Comparison of ENCODE assay signal across 1 mouse cellular context in the genomic region with DNA sequence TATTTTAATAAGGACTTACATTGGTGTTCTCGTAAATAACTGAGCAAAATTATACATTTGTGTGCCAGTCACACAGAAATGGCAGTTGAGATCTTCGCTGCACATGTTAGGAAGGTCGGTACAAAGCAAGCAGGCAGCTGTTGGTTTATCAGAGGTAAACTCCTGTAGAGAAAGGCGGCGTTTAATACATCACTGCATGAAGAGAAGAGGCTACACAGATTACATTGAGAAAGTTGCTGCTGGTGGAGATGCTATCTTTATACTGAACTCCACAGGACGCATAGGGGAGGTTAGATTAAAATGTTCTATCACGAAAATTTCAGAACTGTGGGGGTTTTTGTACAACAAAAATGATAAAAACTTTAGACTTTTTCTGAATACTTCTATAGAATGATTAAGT.
A peak's percentile ranks its signal among the peaks of the same experiment; 100 is the strongest.
TF ChIP-seq lines count a peak whose summit lies in the region.

No protein-coding gene starts in this region.

TF ChIP-seq in MEL, 35 proteins besides CTCF, POLR2A, EP300 and RAD21:
- 0 out of 2 replicates have a peak, but pooled peaks have one; percentile 22 for TF ChIP-seq RCOR1 (IDR thresholded peaks at IDR 0.05; ENCODE audit: low read depth, low read length)
- no peak for TF ChIP-seq MAX (IDR thresholded peaks at IDR 0.05; ENCODE audit: low read length)
